Mouse (Mus musculus) c-Kit-positive CD71-positive TER-119-positive erythroid progenitor cells, embryonic 14.5 days (primary cell): ENCODE results near the gene Fbxl18.

Source experiments
- DNase-seq: peaks from one replicate; pipeline ENCODE4 v3.0.0-alpha.2; 2013; ENCODE audit warnings: low spot score

Fbxl18 gene

GRCm38 (mm10) chr5:142822286-142823095 is 72.7 kb downstream of the Fbxl18 start:
- no peak for DNase-seq

- DNase-seq = no peak
Measured at GRCm38 (mm10) chr5:142821974-142822285, 73.3 kb downstream of the Fbxl18 start.

DNA sequence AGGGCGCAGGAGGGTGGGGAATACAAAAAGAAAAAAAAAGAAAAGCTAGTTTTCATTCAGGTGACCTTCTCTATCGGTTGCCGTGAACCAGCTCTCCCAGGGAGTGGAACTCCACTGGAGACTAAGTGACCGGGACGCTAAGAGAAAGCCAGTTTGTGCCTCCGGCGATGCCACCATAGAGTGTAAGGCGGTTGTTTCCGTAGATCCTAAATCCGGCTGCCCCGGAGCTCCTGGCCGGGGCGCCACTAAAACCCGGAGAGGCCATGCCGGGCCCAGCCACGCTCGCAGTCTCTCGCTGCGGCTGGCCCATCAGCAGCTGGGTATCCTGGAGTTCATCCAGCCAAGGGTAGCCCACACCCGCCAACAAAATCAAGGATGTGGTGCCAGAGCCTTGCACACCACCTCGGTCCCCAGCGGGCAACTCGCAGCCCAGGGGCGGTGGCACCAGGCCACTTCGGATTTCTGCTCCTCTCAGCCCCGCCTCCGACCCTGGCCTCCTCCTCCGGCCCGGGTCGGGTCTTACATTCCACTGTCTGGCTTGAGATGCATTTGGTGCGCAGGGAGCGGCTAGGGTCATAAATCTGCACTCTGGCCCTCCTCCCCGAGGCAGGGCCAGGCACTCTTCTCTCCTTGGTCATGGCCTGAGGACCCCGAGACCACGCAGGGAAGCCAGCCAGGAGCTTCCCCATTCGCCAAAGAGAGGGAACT is 73.8 kb downstream of the Fbxl18 start:
- DNase-seq = no peak

GRCm38 (mm10) chr5:142820276-142821265 is 74.7 kb downstream of the Fbxl18 start:
- DNase-seq = no peak

DNA sequence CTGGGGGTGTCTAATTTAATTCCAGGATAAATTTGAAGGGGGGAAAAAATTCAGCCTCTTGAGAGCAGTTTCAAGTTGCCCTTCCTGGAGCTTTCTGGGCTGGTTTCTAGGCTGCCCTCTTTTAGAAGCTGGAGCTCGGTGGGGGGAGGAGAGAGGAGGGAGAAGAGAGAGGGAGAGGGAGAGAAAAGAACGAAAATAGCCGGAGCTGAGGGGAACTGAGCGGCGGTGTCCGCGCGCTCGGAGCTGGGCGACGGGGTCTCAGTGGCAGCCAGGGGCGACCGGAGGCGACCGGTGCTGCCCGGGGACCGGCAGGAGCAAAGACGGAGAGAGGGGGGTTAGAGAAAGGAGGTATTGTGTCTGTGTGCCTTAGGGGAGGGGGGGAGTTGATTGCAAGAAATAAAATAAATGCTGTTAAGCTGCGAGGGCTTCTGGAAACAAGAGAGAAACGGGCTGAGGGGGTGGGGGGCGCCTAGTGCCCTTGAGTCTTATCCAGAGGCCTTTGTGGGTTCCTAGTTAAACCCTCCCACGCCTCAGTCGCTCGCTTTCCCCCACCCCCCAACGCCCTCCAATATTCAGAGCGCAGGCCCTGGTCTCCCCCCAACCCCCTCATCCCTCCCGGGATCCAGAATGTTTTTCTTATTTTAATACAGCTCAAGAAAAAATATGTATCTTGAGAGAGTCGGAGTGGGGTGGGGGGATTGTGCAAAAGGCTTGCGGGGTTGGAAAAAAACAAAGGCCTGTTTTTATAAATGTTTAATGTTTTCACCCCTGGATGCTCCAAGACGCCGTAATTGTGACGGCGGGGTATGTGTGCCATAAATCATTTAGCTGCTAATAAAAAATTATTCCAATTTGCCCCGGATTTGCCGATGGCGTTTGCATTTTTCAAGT is 75.6 kb downstream of the Fbxl18 start:
- DNase-seq = no peak

DNA sequence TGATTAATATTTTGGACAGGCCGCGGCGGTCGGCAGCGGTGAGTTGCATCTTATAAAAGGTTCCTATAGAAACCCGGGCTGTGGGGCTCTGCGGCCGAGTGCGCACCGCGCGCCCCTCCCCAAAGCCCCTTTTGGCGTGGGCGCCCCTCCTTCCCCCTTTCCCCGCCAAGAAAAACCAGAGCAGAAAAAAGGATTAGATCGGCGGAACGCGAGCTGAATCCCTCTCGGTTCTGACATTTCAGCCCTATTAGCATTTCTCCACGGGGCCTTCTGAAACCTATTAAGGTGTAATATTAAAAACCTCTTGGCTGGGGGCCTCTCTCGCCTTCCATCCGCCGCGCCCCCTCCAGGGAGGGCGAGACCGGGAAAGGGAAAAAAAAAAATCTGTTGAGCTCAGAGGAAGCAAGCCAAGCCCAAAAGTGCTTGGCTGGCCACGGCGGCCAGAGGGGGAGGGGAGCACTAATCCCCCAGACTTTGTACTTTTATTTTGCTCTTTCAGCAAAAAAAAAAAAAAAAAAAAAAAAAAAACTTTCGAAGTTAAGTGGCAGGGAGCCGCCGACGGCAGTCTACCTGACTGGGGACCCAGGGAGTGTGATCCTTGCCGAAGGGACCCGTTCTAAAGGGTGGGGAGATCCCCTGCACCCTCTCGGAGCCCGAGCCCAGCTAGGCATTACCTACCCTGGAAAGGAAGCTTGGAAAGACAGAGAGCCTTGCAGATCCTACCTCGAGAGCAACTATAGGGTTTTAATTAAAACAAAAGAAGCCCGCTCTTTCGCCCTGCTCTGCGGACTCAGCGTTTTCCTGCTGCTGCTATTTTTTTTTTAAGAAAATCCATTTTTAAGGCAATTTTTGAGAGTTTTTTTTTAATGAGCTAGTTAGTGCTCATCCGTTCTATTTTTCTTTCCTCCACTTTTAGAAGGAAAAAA is 76.5 kb downstream of the Fbxl18 start:
- no peak for DNase-seq

DNA sequence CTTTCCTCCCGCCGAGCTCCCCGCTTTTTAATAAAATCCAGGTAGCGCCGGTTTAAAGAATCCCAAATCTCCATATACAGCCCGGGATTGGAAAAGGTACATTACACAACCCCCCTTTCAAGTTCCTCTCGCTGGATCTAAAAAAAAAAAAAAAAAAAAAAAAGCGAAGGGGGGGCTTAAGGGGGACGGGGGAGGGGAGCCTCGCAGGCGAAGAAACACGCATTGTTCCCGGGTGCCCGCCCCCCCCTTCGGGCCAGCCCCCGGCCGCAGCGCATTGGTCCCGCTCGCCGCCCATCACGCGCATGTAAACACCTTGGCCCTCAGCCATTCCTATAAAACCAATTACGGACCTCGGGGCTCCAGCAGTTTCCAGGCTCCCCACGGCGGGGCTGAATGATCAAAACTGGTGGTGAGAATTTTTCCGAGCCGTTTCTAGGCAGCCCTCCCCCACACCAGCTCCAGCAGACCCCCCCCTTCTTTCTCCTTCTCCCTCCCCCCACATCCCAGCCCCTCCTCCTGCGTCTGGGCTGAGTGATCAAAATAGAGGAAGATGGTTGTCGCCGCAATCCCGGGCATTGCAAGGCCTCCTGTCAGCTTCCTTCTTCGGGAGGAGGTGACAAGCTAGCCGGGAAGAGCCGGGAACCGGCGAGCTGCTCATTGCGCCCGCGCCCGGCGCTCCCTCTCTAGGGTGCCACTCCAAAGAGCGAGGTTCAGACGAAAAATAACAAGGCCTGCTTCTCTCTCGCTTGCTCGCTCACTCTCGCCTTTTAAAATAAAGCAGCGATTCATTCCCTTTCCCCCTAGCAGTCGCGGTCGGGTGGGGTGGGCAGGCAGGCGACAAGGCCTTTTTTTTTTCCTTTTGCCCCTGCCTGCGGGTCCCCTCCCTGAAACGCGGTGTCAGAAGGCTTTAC is 77.4 kb downstream of the Fbxl18 start, which contains the start of gene Tnrc18:
TSS of gene Tnrc18 (minus strand) at position 139 of the 911 bp plus-strand sequence.
- DNase-seq = no peak
